Mouse (Mus musculus): ENCODE data around the gene Taf12. TPM values are rescaled to one million over a fixed set of nuclear protein-coding genes. Genes with fewer than 3 reads are reported as not detected.

The Taf12 gene
- polyA plus RNA-seq, 1 experiment from 2014 or later = 49.1 TPM

DNA sequence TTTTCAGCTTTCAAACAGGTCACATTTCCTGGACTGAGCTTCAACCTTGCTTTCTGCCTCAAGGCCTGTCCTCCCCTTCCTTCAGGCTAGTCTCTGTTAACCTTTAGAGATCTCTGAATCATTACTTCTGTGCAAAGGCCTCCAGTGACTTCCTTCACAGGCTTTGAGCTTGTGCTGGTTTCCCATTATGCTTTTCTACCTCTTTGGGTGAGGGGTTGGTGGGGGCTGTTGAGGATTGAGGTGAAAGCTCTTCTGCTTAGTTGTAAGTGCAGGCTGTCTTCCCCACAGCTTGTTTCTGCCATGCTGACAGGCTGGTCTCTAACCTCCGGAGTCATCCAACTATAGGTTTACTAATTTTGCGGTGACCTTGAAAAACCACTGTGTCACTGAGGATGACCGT lies 17.8 kb upstream of the Taf12 start:
- WGBS = 91% methylated on average over 3 of the region's 3 CpGs
- no peak for ATAC-seq (ENCODE audit: insufficient number of reproducible peaks, low FRiP score, low TSS enrichment, low read depth)
- H3K27ac ChIP-seq = no peak overlapping the region

DNA sequence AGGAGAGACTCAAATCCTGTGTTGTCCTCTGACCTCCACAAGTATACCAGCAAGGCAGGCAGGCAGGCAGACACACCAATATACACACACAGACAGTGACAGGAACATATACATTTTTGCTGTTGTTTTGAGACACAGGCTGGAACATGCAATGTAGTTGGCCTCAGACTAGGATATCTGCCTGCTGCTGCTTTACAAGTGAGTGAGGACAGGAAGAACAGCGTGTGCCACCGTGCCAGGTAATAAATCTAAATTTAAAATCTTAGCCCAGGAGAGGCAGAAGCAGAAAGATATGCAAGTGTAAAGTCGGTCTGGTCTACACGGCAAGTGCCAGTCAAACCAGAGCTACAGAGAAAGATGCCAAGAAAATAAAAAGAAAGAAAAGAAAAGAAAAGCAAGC lies 14.9 kb upstream of the Taf12 start:
- 57% methylated on average over 4 of the region's 4 CpGs for WGBS
- Histone ChIP-seq H3K27ac (0 out of 2 replicates have a peak overlapping the region, but pooled peaks have one; percentile 96), H3K4me1 (peaks cover 18% of the 10 kb centered on the region), H3K36me3 (no peaks in the 10 kb centered on the region), H3K4me3 (0 out of 2 replicates have a peak overlapping the region, but pooled peaks have one; percentile 70), H3K9ac (no peak overlapping the region), H3K4me2 (no peak overlapping the region), H3K27me3 (no peaks in the 10 kb centered on the region), H3K9me3 (no peaks in the 10 kb centered on the region)
- ATAC-seq (ENCODE audit: insufficient number of reproducible peaks, low FRiP score, low TSS enrichment, low read depth) = no peak

More for the DNA sequence above, 17.8 kb upstream of the Taf12 start:
- Histone ChIP-seq H3K36me3 (peaks cover 5% of the 10 kb centered on the region), H3K9me3 (no peaks in the 10 kb centered on the region), H3K4me3 (no peak overlapping the region), H3K4me1 (peaks cover 11% of the 10 kb centered on the region), H3K9ac (no peak overlapping the region), H3K4me2 (no peak overlapping the region), H3K27me3 (no peaks in the 10 kb centered on the region)

DNA sequence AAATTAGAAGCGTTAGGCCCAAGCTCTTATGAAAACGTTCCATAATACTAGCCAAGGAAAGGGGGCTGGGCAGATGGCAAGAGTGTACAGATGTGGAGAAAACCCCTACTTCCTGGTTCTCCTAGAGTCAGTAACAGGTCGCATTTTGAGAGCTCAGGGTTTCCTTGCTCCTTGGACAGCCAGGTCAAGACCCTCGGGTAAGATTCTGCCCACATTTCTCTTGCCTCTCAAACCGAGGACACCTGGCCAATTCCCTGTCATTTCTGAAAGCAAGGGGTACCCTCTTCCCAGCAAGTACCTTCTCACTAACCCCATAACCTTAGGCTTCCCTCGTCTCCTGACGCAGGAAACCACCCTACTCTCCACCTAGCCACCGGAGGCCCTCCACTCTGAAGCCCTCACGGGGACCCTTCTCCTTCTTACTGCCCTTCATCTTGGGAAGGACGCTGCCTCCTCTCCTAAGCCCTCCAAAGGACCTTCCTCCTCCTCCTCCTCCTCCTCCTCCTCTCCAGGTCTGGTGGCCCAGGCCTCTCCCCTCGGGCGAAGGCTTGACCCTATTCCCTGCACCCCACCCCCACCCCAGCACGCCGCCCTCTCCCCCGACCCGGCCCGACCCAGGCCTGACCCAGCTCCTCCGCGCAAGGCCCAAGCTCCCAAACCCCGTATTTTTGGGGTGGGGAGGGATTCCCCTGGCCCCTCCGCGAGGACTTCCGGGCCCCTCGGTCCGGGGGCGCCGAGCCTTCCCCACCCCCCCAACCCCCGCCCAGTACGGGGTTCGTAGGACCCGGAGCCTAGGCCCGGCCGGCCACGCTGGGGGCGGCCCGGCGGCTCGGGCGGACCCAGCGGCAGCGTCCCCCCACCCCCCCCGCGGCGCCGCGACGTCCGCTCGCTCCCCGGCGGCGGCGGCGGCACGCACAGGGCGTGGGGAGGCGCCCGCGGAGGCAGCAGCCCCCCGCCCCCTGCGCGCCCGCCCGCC lies 13.5 kb upstream of the Taf12 start:
- Histone ChIP-seq H3K4me3 (peak overlapping the region; percentile 70), H3K4me2 (peak overlapping the region; percentile 74), H3K27me3 (no peaks in the 10 kb centered on the region), H3K4me1 (peaks cover 18% of the 10 kb centered on the region), H3K9ac (peak overlapping the region; percentile 87), H3K27ac (peak overlapping the region; percentile 96), H3K9me3 (no peaks in the 10 kb centered on the region), H3K36me3 (no peaks in the 10 kb centered on the region)
- peak; percentile 75 for ATAC-seq (ENCODE audit: insufficient number of reproducible peaks, low FRiP score, low TSS enrichment, low read depth)
- 2% methylated on average over 41 of the region's 64 CpGs for WGBS

DNA sequence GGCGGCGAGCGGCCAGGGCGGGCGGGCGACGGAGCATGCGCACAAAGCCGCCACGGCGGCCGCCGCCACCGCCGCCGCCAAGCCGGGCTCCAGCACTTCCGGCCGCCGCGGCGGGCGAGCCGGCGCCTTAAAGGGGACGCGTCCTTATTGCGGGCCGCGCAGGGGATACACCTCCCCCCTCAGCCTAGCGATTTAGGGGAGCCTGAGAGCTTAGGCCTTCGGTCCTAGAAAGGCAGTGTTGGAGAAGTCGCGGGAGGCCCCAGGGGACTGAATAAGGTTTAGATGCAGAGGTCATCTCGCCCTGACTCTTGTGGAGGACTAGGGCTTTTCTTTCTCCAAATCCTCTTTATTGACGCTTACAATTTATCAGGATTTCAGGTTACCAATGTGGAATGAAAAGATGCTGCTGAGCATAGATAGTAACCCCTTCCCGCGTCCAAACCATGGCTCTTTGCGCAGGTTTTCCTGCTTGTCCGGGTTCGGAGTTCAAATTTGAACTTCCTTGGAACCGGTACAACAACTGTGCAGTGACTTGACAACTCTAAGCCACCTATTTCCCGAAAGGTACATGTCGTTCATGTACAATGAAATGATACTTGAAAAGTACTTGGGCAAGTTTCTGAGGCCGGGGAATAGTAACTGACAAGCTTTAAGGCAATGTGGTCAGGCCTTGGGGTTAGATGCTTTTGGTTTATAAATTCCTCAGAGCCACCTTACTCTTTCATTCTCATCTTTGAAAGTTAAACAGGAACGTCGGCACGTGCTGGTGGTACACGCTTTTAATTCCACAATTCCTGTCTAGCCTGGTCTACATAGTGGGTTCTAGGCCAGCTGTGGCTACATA lies 12.4 kb upstream of the Taf12 start, which contains the start of gene Gmeb1:
TSS of gene Gmeb1 (minus strand) at position 89 of the 844 bp plus-strand sequence.
- H3K27ac ChIP-seq = peak within 1 kb of the TSS; percentile 96

DNA sequence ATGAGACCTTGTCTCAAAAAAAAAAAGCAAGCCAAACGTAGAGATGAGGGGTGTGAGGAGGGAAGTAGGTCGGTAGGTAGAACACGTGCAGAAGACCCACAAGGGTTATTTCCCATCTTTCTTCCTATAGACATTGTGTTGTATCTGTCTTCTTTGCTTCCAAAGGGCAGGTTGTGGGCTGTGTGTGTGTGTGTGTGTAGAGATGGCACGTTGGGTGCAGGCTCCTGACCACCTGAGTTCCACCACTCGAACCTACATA lies 11.9 kb upstream of the Taf12 start:
- Histone ChIP-seq H3K9me3 (no peaks in the 10 kb centered on the region), H3K4me3 (peak overlapping the region; percentile 70; the same call in 1 of the 2 replicates)

More for the DNA sequence above, 12.4 kb upstream of the Taf12 start, which contains the start of gene Gmeb1:
- WGBS = 16% methylated on average over 37 of the region's 49 CpGs
- ATAC-seq (ENCODE audit: insufficient number of reproducible peaks, low FRiP score, low TSS enrichment, low read depth) = peak; percentile 82
- Histone ChIP-seq H3K4me3 (peak within 1 kb of the TSS; percentile 70), H3K9ac (peak within 1 kb of the TSS; percentile 87), H3K36me3 (no peaks in the 10 kb centered on the region), H3K27me3 (no peaks in the 10 kb centered on the region), H3K4me1 (peaks cover 18% of the 10 kb centered on the region), H3K4me2 (peak within 1 kb of the TSS; percentile 74), H3K9me3 (no peaks in the 10 kb centered on the region)

DNA sequence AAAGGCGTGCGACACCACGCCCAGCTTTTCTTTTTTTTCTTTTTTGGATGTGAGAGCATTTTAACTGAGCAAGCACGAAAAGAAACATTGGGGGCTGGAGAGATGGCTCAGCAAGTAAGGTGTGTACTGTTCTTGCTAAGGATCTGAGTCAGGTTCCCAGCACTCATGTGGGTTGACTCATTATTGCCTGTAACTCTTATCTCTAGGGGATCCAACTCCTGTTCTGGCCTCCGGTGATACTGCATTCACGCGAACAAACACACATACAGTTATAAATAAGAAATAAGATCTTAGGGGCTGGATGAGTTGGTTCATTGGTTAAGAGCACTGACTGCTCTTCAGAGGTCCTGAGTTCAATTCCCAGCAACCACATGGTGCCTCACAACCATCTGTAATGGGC lies 10.9 kb upstream of the Taf12 start:
- peaks cover 18% of the 10 kb centered on the region for H3K4me1 ChIP-seq
- H3K36me3 ChIP-seq = no peaks in the 10 kb centered on the region
- H3K27ac ChIP-seq = no peak overlapping the region
- ATAC-seq (ENCODE audit: insufficient number of reproducible peaks, low FRiP score, low TSS enrichment, low read depth) = no peak
- H3K4me2 ChIP-seq = no peak overlapping the region
- H3K27me3 ChIP-seq = no peaks in the 10 kb centered on the region
- no peaks in the 10 kb centered on the region for H3K9me3 ChIP-seq
- no peak overlapping the region for H3K9ac ChIP-seq
- no peak overlapping the region for H3K4me3 ChIP-seq
- 92% methylated on average over 7 of the region's 7 CpGs for WGBS

More for the DNA sequence above, 11.9 kb upstream of the Taf12 start:
- Histone ChIP-seq H3K9ac (no peak overlapping the region), H3K27ac (peak overlapping the region; percentile 96; the same call in 1 of the 2 replicates), H3K4me2 (no peak overlapping the region), H3K27me3 (no peaks in the 10 kb centered on the region), H3K36me3 (no peaks in the 10 kb centered on the region), H3K4me1 (peaks cover 18% of the 10 kb centered on the region)
- WGBS = 70% methylated on average over 5 of the region's 5 CpGs
- ATAC-seq (ENCODE audit: insufficient number of reproducible peaks, low FRiP score, low TSS enrichment, low read depth) = no peak

DNA sequence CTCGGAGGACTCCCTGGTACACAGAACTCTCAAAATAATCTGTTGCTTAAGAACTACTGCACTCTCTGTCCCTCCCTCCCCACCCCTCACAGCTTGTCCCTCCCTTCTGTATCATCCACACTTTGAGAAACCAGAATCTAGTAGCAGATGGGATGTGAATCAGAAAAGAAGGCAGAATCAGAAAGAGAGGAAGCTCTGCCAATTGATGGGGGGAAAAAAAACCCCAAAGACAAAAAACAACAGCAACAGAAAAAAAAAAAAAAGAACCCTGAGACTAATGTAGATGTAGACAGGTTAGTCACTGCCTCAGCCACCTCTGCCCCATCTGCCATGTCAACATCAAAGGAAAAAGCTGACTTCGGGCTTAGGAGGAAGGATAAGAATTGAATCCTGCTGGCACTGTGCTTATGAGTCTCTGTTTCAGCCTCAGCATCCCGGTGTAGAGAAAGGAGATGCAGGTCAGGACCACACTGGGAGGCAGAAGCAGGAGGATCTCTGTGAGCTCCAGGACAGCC lies 7.3 kb upstream of the Taf12 start:
- Histone ChIP-seq H3K4me1 (peaks cover 4% of the 10 kb centered on the region; the same call in 1 of the 2 replicates), H3K36me3 (no peaks in the 10 kb centered on the region), H3K4me2 (no peak overlapping the region), H3K27ac (no peak overlapping the region), H3K4me3 (no peak overlapping the region), H3K9me3 (no peaks in the 10 kb centered on the region), H3K27me3 (no peaks in the 10 kb centered on the region), H3K9ac (no peak overlapping the region)
- 69% methylated on average over 3 of the region's 3 CpGs for WGBS
- no peak for ATAC-seq (ENCODE audit: insufficient number of reproducible peaks, low FRiP score, low TSS enrichment, low read depth)

DNA sequence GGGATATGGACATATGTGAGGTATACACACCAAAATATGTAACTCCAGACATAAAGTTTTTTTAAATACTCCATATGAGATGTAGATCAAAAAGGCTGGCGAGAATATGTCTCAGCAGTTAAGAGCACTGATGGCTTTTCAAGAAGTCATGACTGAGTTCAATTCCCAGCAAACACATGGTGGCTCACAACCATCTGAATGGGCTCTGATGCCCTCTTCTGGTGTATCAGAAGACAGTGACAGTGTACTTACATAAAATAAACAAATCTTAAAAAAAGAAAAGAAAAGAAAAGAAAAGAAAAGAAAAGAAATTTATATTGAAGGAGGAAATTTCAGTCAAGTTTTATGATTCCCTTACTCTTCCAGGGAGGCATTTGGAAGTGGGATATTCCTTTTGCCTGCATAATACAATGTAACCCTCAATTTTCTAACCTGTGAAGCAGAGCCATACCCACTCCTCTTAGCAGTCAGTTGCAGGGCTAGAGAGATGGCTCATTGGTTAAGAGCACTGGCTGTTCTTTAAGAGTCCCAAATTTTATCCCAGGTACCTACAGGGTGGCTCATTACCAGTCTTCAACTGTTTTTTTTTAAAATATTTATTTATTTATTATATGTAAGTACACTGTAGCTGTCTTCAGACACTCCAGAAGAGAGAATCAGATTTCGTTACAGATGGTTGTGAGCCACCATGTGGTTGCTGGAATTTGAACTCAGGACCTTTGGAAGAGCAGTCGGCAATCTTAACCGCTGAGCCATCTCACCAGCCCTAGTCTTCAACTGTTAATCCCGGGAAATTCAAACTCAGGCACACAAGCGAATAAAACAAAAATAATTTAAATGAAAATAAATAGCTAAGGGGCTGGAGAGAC lies 5.1 kb upstream of the Taf12 start:
- Histone ChIP-seq H3K4me2 (no peak overlapping the region), H3K27ac (peak overlapping the region; percentile 98)

DNA sequence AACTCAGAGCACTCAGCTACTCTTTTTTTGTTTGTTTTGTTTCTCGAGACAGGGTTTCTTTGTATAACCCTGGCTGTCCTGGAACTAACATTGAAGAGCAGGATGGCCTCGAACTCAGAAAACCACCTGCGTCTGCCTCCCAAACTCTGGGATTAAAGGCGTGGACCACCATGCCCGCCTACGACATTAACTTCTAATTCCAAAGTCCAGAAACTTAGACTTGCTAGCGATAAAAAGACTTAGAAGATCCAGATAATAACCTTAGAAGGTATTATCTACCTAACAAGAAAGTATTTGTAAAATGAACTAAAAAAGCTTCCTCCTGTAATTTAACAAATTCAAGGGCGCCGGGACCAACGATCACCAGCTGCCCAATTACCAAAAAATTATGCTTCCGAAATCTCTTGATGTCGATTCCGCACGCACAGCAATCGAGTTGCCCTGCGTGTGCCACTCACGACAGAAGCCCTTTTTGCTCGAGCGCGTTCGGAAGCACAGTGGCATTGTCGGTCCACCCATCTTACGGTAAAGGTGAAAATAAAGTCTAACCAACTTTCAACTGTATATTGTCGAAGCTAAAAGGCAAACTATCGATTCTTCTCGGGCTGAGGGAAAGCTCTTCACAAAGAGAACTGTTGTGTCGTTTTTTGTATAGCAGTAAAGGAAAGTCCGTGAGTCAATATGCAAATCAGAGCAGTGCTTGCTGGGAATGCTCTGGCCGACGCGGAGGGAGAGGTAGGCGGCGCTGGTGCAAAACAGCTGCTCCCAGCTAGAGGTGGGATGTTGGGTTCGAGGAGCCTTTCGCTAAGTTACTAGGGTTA lies 4.2 kb upstream of the Taf12 start:
- under 1% methylated on average over 35 of the region's 35 CpGs for WGBS
- H3K36me3 ChIP-seq = no peaks in the 10 kb centered on the region
- peaks cover 5% of the 10 kb centered on the region; the same call in 1 of the 2 replicates for H3K4me1 ChIP-seq
- peak overlapping the region; percentile 35; the same call in 1 of the 2 replicates for H3K9ac ChIP-seq
- H3K4me3 ChIP-seq = peak overlapping the region; percentile 24
- H3K4me2 ChIP-seq = peak overlapping the region; percentile 42
- peak overlapping the region; percentile 98 for H3K27ac ChIP-seq
- no peaks in the 10 kb centered on the region for H3K27me3 ChIP-seq
- ATAC-seq (ENCODE audit: insufficient number of reproducible peaks, low FRiP score, low TSS enrichment, low read depth) = peak; percentile 74
- no peaks in the 10 kb centered on the region for H3K9me3 ChIP-seq

More for the DNA sequence above, 5.1 kb upstream of the Taf12 start:
- Histone ChIP-seq H3K9me3 (no peaks in the 10 kb centered on the region), H3K27me3 (no peaks in the 10 kb centered on the region), H3K36me3 (no peaks in the 10 kb centered on the region), H3K9ac (no peak overlapping the region), H3K4me3 (no peak overlapping the region), H3K4me1 (peaks cover 5% of the 10 kb centered on the region; the same call in 1 of the 2 replicates)
- no peak for ATAC-seq (ENCODE audit: insufficient number of reproducible peaks, low FRiP score, low TSS enrichment, low read depth)
- WGBS = 11% methylated on average over 6 of the region's 6 CpGs

DNA sequence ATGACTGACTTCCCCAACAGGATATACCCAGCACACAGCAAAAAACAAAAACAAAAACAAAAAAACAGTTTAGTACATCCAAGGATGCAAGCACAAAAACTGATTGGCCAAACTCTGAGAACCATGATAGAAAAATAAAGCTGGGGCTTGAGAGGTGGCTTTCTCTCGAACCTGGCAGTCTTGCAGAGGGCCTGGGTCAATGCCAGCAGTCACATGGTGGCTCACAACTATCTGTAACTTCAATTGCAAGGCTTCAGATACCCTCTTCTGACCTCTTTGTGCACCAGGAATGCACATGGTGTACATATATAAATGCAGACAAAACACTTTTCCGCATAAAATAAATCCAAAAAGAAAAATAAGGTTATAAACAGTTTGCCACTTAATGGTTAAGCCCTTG lies 1.0 kb upstream of the Taf12 start:
- Histone ChIP-seq H3K27ac (peak overlapping the region; percentile 94; the same call in 1 of the 2 replicates), H3K9ac (no peak overlapping the region), H3K27me3 (no peaks in the 10 kb centered on the region), H3K36me3 (no peaks in the 10 kb centered on the region; the same call in 1 of the 2 replicates), H3K4me3 (peak overlapping the region; percentile 70), H3K4me1 (peaks cover 10% of the 10 kb centered on the region; the same call in 1 of the 2 replicates), H3K9me3 (no peaks in the 10 kb centered on the region), H3K4me2 (peak overlapping the region; percentile 76)
- WGBS = 59% methylated on average over 2 of the region's 2 CpGs
- ATAC-seq (ENCODE audit: insufficient number of reproducible peaks, low FRiP score, low TSS enrichment, low read depth) = no peak
